Mouse (Mus musculus) cerebellum, postnatal 10 days (tissue): ENCODE measurements around the gene Nmd3.

Experiments used
- DNase-seq, 2 experiments: peaks; one replicate each; pipeline ENCODE4 v3.0.0; 2021; ENCODE audit warnings: mixed read lengths in 2 of 2

Gene Nmd3

DNA sequence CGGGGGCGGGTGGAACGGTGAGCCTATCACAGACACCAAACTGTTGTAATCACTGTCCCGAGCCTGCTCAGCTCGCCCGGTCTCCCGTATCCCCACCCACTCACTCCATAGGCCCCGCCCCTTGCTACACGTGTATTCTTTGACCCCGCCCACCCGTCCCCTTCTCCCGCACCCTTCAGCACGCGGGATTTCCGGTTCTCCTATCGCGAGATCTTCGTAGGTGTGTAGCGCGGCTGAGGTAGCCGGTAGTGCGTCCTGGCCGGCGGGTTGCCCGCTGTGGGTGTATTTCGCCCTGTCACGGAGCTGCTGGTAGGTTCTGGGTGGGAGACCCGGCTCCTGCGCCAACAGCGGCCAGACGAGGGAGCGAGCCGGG lies at the start of gene Nmd3:
Nmd3 (plus strand) TSS at position 172 of the 373 bp plus-strand sequence.
- DNase-seq, result peak; percentile 97 to 98

DNA sequence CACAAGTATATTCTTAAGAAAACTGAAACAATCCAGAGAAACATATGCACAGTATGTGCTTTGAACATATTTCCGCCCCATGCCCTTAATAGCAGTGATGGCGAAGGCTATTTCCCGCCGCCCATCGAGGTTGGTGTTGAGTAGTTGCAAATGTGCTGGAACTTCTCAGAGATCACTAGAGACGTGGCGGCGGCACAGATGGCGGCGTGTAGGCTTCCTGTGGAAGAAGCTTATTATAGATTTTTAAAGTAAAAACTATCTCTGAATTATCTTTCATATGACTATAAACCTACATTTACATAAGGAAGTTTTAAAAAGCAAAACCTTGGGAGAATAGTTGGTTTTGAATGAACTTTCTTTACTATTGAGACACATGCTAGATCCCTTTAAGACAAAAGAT lies 48.4 kb upstream of the Nmd3 start:
- no peak for DNase-seq

DNA sequence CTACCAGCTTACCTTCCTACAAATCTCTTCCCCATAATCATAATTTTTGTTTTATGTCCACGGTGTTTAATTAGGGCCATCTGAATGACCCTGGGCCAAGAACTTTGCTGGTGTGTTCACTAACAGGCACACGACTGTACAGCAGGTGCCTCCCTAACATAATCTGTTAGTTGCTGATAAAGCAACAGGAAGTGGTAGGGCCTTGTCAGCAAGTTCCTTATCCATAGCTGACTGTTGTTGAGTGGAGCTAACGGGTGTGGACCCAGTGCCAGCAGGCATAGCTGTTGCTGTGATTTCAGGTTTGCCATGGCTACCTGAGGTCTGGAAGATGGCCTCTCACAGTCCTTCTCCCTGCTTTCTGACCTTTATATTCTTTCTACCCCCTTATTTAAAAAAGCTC lies 47.6 kb upstream of the Nmd3 start:
- no peak for DNase-seq

DNA sequence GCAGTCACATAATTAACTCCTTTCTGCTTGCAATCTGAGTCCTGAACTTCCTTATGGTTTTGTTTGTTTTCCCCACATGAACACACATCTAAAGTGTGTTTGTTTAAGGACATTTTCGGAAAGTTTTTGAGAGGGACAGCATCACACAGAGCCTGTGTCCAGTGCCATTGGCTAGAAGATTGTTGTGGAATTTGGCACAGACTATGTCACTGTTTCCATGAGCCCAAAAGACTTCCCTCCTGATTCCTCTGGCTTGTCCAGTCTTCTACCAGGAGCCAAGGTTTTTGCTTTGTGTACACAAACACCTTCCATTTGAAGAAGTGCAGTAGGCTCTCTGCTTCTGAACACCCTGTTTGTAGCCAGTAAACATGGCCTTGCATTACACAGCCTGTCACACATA lies 32.0 kb upstream of the Nmd3 start:
- no peak for DNase-seq

DNA sequence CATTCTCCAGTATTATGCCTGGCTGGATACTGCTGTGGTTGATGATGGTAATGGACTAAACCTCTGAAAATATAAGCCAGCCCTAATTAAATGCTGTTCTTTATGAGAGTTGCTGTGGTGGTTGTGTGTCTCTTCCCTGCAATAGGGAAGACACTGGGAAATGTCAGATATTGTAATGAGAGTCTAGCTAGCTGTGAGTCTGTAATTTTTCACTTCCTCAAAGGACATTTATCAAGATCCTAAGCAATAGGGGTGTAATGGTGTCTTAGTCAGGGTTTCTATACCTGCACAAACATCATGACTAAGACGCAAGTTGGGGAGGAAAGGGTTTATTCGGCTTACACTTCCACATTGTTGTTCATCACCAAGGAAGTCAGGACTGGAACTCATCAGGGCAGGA lies 30.8 kb upstream of the Nmd3 start:
- no peak for DNase-seq

DNA sequence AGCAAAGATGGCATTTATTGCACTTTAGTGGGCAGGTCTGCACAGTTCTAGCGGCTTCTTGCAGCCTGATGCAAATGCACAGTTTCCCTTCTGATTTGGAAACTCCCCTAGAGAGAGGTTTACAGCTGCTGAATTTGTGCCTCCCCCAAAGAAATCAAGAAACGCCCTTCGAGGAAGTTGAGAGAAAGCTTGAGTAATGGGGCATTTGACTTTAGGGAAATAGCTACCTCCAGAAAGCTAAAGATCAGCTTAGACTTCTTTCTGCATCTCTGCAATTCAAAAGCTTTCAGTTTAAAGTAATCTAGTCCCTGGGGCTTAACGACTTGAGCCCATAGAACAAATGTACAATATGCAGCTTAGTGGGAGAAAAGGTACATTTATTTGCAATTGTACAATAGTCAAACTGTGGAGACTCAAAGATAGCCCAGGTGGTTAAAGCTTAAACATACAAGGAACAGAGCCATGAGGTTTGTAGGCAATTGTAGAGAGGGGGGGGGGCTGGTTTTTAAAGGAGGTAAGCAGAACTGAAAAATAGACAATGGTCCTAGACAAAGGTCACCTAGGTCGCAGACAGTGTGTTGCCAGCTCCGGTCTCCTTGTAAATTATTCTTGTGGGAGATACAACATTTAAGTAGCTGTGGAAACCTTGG lies 21.8 kb upstream of the Nmd3 start:
- no peak for DNase-seq

DNA sequence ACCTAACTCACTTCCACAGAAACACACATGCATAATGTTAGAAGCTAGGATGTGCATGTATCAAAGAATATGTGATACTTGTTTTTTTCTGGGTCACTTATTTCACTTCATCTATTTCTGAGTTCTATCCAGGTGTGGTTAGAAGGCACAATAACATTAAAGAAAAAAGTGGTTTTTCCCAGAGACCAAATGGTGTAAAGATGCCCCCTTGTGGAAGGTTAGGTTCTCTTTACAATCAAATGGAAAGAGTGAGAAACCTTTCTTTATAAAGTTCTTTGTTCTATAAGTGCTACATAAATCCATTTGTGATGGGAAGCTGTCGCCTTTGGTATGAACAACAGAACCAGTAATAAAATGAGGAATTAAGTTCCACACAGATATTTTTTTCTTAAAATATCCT lies 19.9 kb upstream of the Nmd3 start:
- DNase-seq, result peak in 1 of 2 experiments; percentile 39

DNA sequence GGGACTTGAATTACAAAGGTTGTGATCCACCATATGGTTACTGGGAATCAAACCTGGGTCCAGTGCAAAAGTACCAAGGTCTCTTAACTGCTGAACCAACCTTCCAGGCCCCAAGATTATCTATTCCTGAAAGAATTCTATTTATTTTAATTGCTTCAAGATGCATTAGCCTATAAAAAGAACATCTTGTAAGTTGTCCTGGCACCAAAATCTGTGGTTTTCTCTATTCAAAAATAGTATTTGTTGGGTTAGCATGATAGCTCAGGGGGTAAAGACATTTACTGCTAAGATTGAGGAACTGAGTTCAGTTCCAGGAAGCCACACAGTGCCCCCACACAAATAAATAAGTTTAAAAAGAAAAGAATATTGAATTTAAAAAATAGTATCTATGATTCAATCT lies 19.4 kb upstream of the Nmd3 start:
- DNase-seq, result no peak

DNA sequence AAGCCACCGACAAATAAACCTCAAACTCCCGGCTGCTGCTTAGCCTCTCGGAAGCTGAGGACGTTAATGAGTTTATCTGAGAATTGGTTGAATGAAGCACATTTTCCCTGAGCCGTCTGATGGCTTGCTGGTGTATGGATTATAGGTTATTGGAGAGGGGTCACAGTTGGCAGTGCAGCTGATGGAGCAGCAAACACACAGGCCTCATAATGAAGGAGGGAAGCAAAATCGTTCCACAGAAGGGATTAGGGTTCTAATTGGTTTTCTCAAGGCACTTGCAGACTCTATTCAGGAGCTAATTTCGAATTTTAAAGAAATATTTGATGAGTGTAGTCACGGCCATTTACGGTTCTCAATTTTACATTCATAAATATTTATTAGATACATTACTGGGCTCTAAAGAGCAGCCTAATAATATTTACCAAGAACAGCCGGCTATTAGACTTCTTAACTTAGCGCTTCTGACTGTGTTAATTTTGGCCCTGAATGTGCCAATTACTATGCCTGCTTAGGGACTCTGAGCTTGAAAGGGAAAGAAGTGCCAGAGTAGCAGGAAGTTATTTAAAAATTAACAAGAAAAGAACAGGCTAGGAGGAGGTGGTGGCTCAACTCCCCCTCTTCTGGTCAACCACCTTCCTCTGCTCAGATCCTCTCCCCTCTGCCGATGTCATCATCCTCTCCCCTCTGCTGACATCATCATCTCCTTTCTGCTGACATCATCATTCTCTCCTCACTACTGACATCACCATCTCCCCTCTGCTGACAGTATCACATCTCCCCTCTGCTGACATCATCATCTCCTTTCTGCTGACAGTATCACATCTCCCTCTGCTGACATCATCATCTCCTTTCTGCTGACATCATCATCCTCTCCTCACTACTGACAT lies 12.5 kb upstream of the Nmd3 start:
- no peak for DNase-seq

DNA sequence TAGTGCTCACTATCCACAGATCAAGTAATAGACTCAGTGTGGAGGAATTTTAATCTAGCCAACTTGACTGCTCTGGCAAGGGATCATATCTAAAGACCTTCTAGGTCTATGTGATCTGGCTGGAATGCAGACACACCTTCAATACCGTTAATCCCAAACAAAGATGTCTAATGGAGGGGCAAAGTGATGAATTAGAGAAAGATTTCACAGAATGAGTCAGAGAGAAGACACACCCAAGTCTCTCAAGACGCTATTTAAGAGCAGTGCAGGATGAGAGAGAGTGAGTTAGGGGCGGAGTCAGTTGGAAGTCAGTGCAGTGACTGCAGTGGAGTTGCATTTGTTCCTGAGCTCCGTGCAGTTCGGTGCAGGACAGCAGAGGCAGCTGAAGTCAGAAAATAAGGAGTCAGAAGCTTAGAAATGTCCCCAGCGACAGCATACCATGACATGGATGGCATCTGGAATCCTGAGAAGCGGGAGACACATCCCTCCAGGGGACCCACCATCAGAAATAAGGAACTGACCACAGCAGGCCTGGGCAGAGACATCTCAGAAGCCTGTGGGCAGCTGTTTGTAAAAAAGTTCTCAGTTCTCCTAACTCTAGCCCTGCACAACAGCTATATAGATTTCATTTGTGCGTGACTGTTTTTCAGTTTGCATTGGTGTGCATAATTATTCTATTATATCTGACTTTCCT lies 9.7 kb upstream of the Nmd3 start:
- no peak for DNase-seq

DNA sequence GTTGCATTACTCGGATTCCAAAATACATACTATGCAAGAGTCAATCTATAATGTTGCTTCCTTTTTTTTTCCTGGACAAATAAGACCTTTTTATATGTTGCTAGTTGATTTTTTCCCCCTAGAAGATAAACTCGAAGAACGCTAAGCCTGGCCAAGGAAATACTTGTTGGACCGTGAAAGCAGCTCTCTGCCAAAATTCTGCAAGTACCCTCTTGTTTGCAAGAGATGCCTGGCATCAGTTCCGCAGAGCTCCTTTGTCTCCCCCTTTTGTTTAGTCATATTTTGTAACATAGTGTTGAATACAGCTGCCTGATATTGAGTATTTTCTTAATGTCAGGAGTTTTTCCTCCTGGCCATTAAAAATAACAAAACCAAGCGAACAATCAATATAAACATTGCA lies 4.3 kb upstream of the Nmd3 start:
- peak; percentile 36 to 46 for DNase-seq

DNA sequence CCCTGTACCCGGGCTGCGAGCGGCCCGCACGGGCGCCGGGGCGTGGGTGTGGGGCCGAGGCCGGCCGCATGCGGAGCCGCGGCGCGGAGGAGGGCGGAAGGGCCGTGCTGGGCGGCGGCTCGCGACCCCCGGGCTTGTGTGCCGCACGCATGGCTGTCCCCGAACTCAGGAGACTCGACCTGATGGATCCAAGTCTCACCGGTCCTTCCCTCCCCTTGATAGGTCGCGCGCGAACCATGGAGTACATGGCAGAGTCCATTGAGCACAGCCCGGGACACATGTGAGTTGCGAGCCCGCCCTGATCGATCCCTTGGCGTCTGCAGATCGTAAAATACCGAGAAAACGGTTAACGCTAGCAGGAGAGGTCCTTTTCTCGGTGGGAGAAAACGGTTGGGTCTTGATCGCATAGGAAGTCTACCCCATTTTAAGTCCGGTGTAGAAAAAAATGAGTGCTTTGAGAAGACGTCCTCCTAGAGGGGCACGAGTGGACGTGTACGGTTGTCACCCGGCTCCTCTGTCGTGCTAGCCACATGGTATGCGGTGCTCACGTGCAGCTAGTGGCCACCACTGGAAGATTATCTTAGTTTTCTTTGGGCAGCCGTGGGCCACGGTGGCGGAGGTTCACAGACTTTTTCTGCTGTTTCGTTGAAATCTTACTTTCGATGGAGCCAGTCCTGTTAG lies 542 bp downstream of the Nmd3 start:
- peak; percentile 49 to 68 for DNase-seq

DNA sequence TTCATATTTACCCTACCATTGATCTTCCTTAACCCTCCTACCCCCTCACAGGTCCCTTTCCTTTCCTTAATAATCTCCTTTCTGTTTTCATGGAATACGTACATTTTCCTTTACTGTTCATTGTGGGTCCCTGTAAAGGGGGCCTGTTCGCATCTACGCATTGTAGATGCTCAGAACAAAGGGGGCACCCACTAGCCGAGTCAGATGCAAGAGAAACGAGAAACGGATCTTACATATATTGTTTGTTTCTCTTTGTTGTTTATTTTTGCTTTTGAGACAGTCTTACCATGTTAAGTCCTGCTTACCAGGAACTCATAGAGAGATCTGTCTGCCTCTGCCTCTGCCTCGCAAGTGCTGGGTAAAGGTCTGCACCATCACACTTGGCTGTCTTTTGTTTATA lies 1.4 kb downstream of the Nmd3 start:
- DNase-seq, result no peak

DNA sequence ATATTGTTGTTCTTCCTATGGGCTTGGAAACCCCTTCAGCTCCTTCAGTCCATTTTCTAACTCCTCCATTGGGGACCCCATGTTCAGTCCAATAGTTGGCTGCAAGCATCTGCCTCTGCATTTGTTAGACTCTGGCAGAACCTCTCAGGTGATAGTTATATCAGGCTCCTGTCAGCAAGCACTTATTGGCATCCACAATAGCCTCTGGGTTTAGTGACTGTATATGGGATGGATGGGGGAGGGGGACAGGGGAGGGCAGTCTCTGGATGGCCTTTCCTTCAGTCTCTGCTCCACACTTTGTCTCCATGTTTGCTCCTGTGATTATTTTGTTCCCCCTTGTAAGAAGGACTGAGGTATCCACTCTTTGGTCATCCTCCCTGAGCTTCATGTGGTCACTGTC lies 9.1 kb downstream of the Nmd3 start:
- no peak for DNase-seq

DNA sequence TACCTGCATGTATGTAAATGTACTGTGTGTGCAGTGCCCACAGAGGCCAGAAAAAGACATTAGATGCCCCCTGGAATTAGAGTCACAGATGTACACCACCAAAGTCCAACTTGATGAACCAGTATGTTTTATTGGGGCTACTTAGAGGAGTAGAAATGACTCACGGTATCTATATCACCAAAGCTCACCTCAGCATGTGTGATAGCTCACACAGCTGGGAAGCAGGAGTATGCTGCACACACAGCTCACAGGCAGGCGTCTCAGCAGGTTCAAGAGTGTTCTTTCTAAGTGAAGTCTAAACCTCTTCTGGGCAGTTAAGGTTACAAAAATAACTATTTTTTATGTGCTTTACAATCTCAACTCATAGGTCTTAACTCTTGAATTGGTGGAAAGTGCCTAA lies 12.2 kb downstream of the Nmd3 start:
- no peak for DNase-seq

DNA sequence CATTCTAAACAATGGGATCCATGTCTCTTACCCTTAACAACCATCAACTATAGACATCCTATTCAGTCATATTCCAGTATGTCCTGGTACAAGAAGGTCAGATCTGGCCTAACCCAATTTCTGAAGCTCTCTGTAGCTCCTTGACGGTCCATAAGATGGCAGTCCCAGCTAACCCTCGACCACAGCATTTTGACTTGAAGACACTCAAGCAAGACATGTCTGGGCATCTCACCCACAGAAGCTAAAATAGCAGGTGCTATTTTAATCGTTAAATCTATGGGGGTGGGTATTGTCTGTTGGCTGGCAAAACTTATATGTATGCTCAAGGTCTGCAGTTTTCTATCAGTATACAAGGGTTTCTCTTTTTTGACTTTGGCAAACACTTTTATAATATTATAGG lies 33.4 kb downstream of the Nmd3 start:
- DNase-seq, result peak; percentile 42 to 57

DNA sequence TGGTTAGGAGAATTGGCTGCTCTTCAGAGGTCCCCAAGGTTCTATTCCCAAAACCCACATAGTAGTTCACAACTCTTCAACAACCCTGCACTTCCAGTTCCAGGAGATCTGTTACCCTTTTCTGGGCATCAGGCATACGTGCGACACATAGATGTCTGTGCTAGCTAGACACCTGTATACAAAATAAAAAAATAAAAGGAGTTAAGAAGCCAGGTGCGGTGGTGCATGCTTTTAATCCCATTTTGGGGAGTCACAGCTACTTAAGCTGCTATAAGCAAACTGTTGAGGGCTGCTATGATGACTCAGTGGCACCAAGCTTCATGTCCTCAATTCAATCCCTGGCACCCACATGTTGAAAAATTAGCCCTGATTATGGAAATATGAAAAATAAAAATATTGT lies 34.2 kb downstream of the Nmd3 start:
- DNase-seq, result no peak

DNA sequence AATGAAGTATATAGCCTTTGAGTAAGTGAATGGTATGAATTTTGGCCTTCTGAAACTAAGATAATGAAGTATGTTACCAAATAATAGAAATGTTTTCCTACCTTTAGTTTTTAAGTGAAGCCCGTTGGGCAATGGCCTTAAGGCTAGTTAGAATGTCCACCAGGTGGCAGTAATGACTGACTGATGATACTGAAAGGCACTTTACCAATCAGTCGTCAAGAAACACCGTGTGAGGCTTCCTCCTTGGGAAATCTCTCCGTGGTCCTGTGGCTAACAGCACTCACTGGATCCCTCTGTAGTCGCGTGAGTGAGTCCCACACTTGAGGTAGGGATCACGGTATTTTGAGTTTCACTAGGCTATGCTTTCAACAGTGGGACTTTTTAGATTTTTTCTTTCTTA lies 34.7 kb downstream of the Nmd3 start:
- peak; percentile 89 to 95 for DNase-seq

DNA sequence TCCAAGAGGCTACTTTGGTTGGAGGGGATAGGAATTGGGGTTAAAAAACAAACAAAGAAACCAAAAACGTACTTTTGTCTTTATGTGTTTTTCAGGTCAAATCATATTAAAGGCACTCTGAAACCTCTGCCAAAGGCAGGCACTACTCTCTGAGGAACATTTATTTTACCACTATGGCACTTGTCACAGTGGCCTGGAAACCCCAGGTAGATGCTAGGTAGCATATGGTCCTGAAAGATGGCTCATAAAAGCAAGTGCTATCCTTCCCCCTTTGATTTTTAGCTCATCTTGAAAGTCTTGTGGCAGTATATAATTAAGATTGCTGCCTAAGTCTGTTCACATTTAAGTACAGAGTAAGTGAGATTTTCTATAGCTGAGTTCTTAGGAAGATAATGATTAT lies 35.7 kb downstream of the Nmd3 start:
- no peak for DNase-seq

DNA sequence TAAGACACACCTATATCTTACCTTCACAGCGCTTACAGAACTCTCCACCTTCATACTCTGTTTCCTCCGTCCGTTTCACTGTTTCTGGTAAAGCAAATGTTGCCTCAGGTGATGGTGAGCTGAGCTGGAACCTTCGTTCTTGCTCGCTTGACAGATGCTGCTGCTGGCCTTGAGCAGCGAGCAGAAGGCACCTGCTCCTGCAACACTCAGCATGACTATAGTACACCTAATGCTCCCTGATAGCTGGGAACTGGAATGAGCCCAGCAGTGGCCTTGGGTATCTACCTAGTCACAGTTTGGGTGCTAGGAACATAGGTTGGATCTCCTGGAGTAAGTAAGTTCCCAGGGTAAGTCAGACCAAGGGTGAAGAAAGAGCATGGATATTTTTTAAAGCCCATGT lies 38.3 kb downstream of the Nmd3 start:
- peak in 1 of 2 experiments; percentile 8 for DNase-seq

DNA sequence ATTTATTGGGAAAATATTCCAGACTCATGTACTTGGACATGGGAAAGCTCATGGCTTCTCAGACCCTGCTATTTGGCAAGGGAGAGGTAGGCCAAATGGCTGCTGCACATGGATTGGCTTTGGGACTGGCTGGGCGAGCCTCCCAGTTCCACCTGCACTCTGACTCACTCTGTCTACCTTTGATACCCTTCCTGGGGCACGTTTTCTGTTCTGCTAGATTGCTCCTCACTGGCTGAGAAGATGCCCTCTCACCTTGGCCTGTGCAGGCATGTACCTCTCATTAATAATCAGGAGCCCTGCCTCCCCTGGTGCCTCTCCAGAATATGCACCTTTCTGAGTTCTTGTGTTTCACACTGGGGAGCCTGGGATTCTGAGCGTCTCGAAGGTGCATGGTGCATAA lies 39.4 kb downstream of the Nmd3 start:
- peak; percentile 34 to 35 for DNase-seq

DNA sequence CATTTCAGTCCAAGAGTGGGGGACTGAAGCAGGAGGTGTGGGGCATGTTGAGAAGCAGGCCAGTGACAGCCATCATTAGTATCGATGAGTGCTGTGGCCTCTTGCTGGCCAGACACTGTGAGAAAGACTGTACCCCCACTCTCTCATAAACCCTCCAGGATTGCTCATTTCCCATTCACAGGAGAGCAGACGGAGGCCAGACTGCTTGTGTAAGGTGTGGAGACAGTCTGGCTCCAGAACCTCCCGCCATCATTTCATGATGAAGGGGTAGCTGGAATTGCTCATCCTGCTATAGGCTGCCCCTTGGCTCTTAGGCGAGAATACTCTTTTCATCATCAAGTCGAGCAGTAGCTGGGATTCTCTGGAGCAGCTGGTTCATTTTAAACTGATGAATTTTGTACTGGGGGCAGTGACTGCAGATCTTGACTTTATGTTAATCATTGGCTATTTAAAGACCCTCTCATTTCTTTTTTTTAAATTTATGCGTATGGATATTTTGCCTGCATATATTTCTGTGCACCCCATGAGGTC lies 41.1 kb downstream of the Nmd3 start:
- DNase-seq, result no peak
